Mouse (Mus musculus): ENCODE measurements around the gene Pcnp.

GRCm38 (mm10) chr16:56058151-56058550, 28.6 kb upstream of the Pcnp start:
- no peak for TF ChIP-seq EP300 (IDR thresholded peaks at IDR 0.05; ENCODE audit: low read depth in 1 of 2, low read length in 2 of 2)
- TF ChIP-seq CTCF (IDR thresholded peaks at IDR 0.05 in 2 of 3, conservative IDR thresholded peaks at IDR 0.05 in 1 of 3; ENCODE audit: control insufficient read depth in 1 of 3, insufficient read depth in 1 of 3, low read depth in 2 of 3, low read length in 3 of 3, poor library complexity in 1 of 3, severe bottlenecking in 1 of 3) = no peak

All from MEL (cell line).